In the genomic region with DNA sequence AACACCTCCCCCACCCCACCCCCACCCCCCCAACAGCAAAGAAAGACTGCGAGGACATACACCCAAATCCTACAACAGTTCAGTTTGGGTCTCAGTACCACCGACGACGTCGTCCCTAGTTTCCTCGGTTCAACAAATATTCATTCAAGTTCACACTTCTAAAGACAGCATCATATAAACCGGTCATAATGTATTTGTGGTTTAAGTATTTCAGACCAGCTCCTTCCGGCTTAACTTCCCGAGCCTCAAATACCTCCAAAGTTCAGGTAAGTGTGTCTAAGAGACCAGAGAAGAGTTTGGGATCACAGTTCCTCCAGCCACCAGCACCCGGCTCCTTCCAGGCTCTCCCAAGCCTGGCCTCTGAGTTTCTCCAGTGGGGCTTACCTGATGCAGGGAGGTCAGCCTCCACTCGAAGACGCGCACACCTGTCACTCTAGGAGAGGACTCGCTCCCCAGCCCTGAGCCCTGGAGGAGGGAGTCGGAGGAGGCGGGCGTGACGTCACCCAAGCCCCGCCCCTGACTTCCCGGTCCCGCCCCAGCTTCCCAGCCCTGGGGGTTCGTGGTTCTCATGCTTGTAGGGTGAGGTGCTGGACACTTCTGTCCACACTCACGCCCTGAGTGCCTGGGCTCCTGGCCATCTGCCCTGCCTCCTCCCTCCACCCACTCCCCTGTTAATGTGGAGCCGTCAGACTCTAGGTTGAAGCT, we compare ENCODE assay signal across 8 mouse cellular contexts. TPM values are rescaled to one million over a fixed set of nuclear protein-coding genes. Genes with fewer than 3 reads are reported as not detected.
DNase-seq lines count a peak whose midpoint lies in the region; ATAC-seq and TF ChIP-seq lines count a peak whose summit lies in the region.

Csnk1e (minus strand) TSS at position 461 of the 705 bp plus-strand sequence.

- no peaks in the 10 kb centered on the region for H3K27me3 ChIP-seq in hindbrain, postnatal 0 days (ENCODE audit: insufficient read depth, low read length)
- no peaks in the 10 kb centered on the region for H3K27me3 ChIP-seq in testis, adult 2 months (ENCODE audit: control insufficient read depth, insufficient read depth, low read length)

- peak within 1 kb of the TSS; percentile 58 for H3K4me2 ChIP-seq in hindbrain, postnatal 0 days (ENCODE audit: low read depth, low read length)

- intact Hi-C loops in left cerebral cortex, adult 2 months (cut with DNase I) = no loop called here
- intact Hi-C loops in gastrocnemius, postnatal 14 days (cut with DNase I; ENCODE audit: low total_unique reads) = no loop called here
- intact Hi-C loops in left cerebral cortex, postnatal 25 days (cut with DNase I) = no loop called here

- no peaks in the 10 kb centered on the region for H3K36me3 ChIP-seq in hindbrain, postnatal 0 days (ENCODE audit: insufficient read depth, low read length)
- H3K36me3 ChIP-seq in testis, adult 2 months (ENCODE audit: control insufficient read depth, insufficient read depth, low read length) = no peaks in the 10 kb centered on the region

- TF ChIP-seq CTCF in left cerebral cortex, adult 2 months (IDR thresholded peaks at IDR 0.05) = no peak
- TF ChIP-seq CTCF in hindbrain, postnatal 0 days (IDR thresholded peaks at IDR 0.05; ENCODE audit: low read depth) = no peak
- TF ChIP-seq CTCF in testis, adult 2 months (IDR thresholded peaks at IDR 0.05; ENCODE audit: control insufficient read depth, insufficient read depth, insufficient replicate concordance, low read depth, low read length) = no peak

- H3K4me1 ChIP-seq in hindbrain, postnatal 0 days (ENCODE audit: insufficient read depth, low read length) = 0 out of 2 replicates have a peak, but pooled peaks cover 8% of the 10 kb centered on the region
- peaks cover 9% of the 10 kb centered on the region for H3K4me1 ChIP-seq in testis, adult 2 months (ENCODE audit: control insufficient read depth, insufficient read depth, low read length)

- H3K4me3 ChIP-seq in left cerebral cortex, adult 2 months = peak within 1 kb of the TSS; percentile 30
- H3K4me3 ChIP-seq in hindbrain, postnatal 0 days (ENCODE audit: low read length) = peak within 1 kb of the TSS; percentile 30
- peak within 1 kb of the TSS; percentile 55 for H3K4me3 ChIP-seq in testis, adult 2 months (ENCODE audit: control insufficient read depth, low read depth, low read length)

- no peak within 1 kb of the TSS for H3K27ac ChIP-seq in left cerebral cortex, adult 2 months
- H3K27ac ChIP-seq in hindbrain, postnatal 0 days = no peak within 1 kb of the TSS
- H3K27ac ChIP-seq in testis, adult 2 months (ENCODE audit: control insufficient read depth, insufficient read depth, low read depth, low read length) = no peak within 1 kb of the TSS

- ATAC-seq in hindbrain, postnatal 0 days = peak; percentile 74
- ATAC-seq in megakaryocyte progenitor cell, adult 5-6 weeks (replicated peaks; ENCODE audit: poor library complexity) = peak; percentile 79

- 3% methylated on average over 24 of the region's 24 CpGs for WGBS in hindbrain, postnatal 0 days

- H3K9me3 ChIP-seq in hindbrain, postnatal 0 days (ENCODE audit: low read length) = no peaks in the 10 kb centered on the region

- no peak for TF ChIP-seq POLR2A in testis, adult 2 months (IDR thresholded peaks at IDR 0.05; ENCODE audit: control insufficient read depth, low read depth, low read length)

- no peak within 1 kb of the TSS; the same call in 1 of the 2 replicates for H3K9ac ChIP-seq in hindbrain, postnatal 0 days (replicated peaks; ENCODE audit: low read length)

- peak in 1 of 2 experiments; percentile 47 for DNase-seq in left cerebral cortex, adult 2 months (ENCODE audit: extremely low spot score in 1 of 2, low spot score in 2 of 2)
- DNase-seq in left cerebral cortex, adult 9 months (ENCODE audit: low spot score in 2 of 2) = no peak
- DNase-seq in cerebellum, postnatal 14 days = peak; percentile 47 to 53
- DNase-seq in gastrocnemius, postnatal 14 days = peak; percentile 69
- DNase-seq in hindbrain, postnatal 0 days (ENCODE audit: low spot score) = peak; percentile 48
- no peak for DNase-seq in left cerebral cortex, postnatal 25 days (ENCODE audit: low spot score in 2 of 2)

RNA-seq across cellular contexts. Expression of gene Csnk1e, which starts in this region (rescaled TPM):
- total RNA-seq in left cerebral cortex, adult 2 months (2021) = 100 to 1,000 TPM; 153 to 159 TPM
- total RNA-seq in gastrocnemius, postnatal 14 days (2021) = 10 to 100 TPM; 46.6 to 46.7 TPM
- total RNA-seq in hindbrain, postnatal 0 days (2014; rRNA removed) = 323 and 374 TPM in 2 replicates
- 158 and 178 TPM in 2 replicates for polyA plus RNA-seq in hindbrain, postnatal 0 days (2015; fragmentation: Nextera tagmentation; extraction: Ambion mirVana)
- total RNA-seq in left cerebral cortex, postnatal 25 days (2021) = 100 to 1,000 TPM; 133 to 141 TPM
- total RNA-seq in megakaryocyte progenitor cell, adult 5-6 weeks (2015) = 32.0 and 45.6 TPM in 2 replicates
- total RNA-seq in megakaryocyte progenitor cell, adult 5-6 weeks (2017) = 29.1 and 30.7 TPM in 2 replicates
- polyA plus RNA-seq in testis, adult 2 months (2012; rRNA removed) = 5.5 and 6.7 TPM in 2 replicates

Comparison
In these comparisons a context has a peak if more than half of its experiments do, and no peak if none do; other contexts are left out.
1. RNA of gene Csnk1e (polyA plus RNA-seq): 158 to 178 TPM in hindbrain, postnatal 0 days; 5.5 to 6.7 TPM in testis, adult 2 months; every median in the first group is over 10 times any median in the second.
2. DNase-seq: peak in cerebellum, postnatal 14 days (2 of 2), gastrocnemius, postnatal 14 days (single experiment) and hindbrain, postnatal 0 days (single experiment); none in left cerebral cortex, adult 9 months (0 of 2) and left cerebral cortex, postnatal 25 days (0 of 2).
3. Peak in every context shown above with its lines, with median percentiles within 50 percentile points of each other: H3K4me3 ChIP-seq.